Mouse (Mus musculus) hindbrain, embryonic 10.5 days (tissue): Measurements from ENCODE around the gene Prrc2b. TPM values are rescaled to one million over a fixed set of nuclear protein-coding genes. Genes with fewer than 3 reads are reported as not detected.

Source experiments
- DNase-seq: peaks from one replicate; pipeline ENCODE4 v3.0.0-alpha.2; 2017; ENCODE audit warnings: low spot score
- H3K27ac ChIP-seq: fragments of 300-500 bp; sonication (generic); 2 replicates; pipeline ENCODE4 v1.5.1; 2016; ENCODE audit warnings: mild to moderate bottlenecking, moderate library complexity
- H3K27me3 ChIP-seq: fragments of 300-500 bp; sonication (generic); 2 replicates; pipeline ENCODE4 v1.6.1; 2016; ENCODE audit warnings: mild to moderate bottlenecking; ENCODE audit not compliant: poor library complexity, insufficient read depth, severe bottlenecking
- H3K36me3 ChIP-seq: fragments of 300-500 bp; sonication (generic); 2 replicates; pipeline ENCODE4 v1.6.1; 2016; ENCODE audit warnings: mild to moderate bottlenecking, moderate library complexity
- H3K4me1 ChIP-seq: fragments of 300-500 bp; sonication (generic); replicated peaks from 2 replicates; pipeline ENCODE4 v1.6.1; 2016; ENCODE audit warnings: mild to moderate bottlenecking
- H3K4me3 ChIP-seq: fragments of 300-500 bp; sonication (generic); 2 replicates; pipeline ENCODE4 v1.5.1; 2016; ENCODE audit warnings: mild to moderate bottlenecking, moderate library complexity
- H3K9me3 ChIP-seq: fragments of 300-500 bp; sonication (generic); 2 replicates; pipeline ENCODE4 v1.6.1; 2016; ENCODE audit warnings: mild to moderate bottlenecking, moderate library complexity
- WGBS: fragments of 180-500 bp; shearing (Covaris S2); methylation state at CpG from one replicate; pipeline ENCODE4 v1.1.7; 2016; 5-methylcytosine and 5-hydroxymethylcytosine counted together
- polyA plus RNA-seq: library from polyadenylated mRNA; unstranded; fragments of >200 nt; fragmentation: Nextera tagmentation; extraction: Ambion mirVana; gene quantifications from 2 replicates; pipeline ENCODE4 v1.2.1, GENCODE M21; 2016

The Prrc2b gene
- polyA plus RNA-seq, 1 experiment from 2014 or later: 68.9 TPM

GRCm38 (mm10) chr2:32258887-32259533 lies 108.1 kb downstream of the Prrc2b start:
- DNase-seq: no peak
- H3K36me3 ChIP-seq: peaks cover 45% of the 10 kb centered on the region
- 68% methylated on average over 6 of the region's 6 CpGs for WGBS
- H3K9me3 ChIP-seq: no peaks in the 10 kb centered on the region
- H3K4me1 ChIP-seq: peaks cover 23% of the 10 kb centered on the region
- peak overlapping the region; percentile 90 for H3K4me3 ChIP-seq
- H3K27me3 ChIP-seq: no peaks in the 10 kb centered on the region
- H3K27ac ChIP-seq: peak overlapping the region; percentile 91

GRCm38 (mm10) chr2:32259657-32260417 lies 109.0 kb downstream of the Prrc2b start, which contains the start of gene Uck1:
Gene Uck1 (minus strand): TSS chr2:32260159.
- Histone ChIP-seq H3K27ac (peak within 1 kb of the TSS; percentile 91), H3K9me3 (no peaks in the 10 kb centered on the region), H3K27me3 (no peaks in the 10 kb centered on the region), H3K36me3 (peaks cover 37% of the 10 kb centered on the region), H3K4me3 (peak within 1 kb of the TSS; percentile 90), H3K4me1 (peaks cover 23% of the 10 kb centered on the region)
- DNase-seq: peak; percentile 90
- 2% methylated on average over 59 of the region's 59 CpGs for WGBS

GRCm38 (mm10) chr2:32260635-32261034 lies 109.8 kb downstream of the Prrc2b start:
- H3K36me3 ChIP-seq: peaks cover 31% of the 10 kb centered on the region
- WGBS: 23% methylated on average over 4 of the region's 4 CpGs
- H3K4me3 ChIP-seq: peak overlapping the region; percentile 90; the same call in 1 of the 2 replicates
- H3K4me1 ChIP-seq: peaks cover 23% of the 10 kb centered on the region
- no peaks in the 10 kb centered on the region for H3K9me3 ChIP-seq
- no peak overlapping the region for H3K27ac ChIP-seq
- peak; percentile 38 for DNase-seq
- H3K27me3 ChIP-seq: no peaks in the 10 kb centered on the region

GRCm38 (mm10) chr2:32275823-32276222 lies 124.9 kb downstream of the Prrc2b start:
- H3K9me3 ChIP-seq: no peaks in the 10 kb centered on the region
- WGBS: 85% methylated on average over 3 of the region's 3 CpGs
- no peak overlapping the region for H3K4me3 ChIP-seq
- H3K27me3 ChIP-seq: no peaks in the 10 kb centered on the region
- no peak for DNase-seq
- H3K36me3 ChIP-seq: peaks cover 43% of the 10 kb centered on the region
- H3K27ac ChIP-seq: no peak overlapping the region
- H3K4me1 ChIP-seq: no peaks in the 10 kb centered on the region

- H3K9me3 ChIP-seq: no peaks in the 10 kb centered on the region
- no peaks in the 10 kb centered on the region for H3K27me3 ChIP-seq
- 92% methylated on average over 2 of the region's 2 CpGs for WGBS
- H3K27ac ChIP-seq: no peak overlapping the region
- peaks cover 11% of the 10 kb centered on the region for H3K4me1 ChIP-seq
- H3K36me3 ChIP-seq: peaks cover 87% of the 10 kb centered on the region
- no peak for DNase-seq
- no peak overlapping the region for H3K4me3 ChIP-seq
Observed at GRCm38 (mm10) chr2:32282289-32282688, 131.4 kb downstream of the Prrc2b start.

- 89% methylated on average over 1 of the region's 1 CpGs for WGBS
Observed at GRCm38 (mm10) chr2:32282727-32283126, 131.8 kb downstream of the Prrc2b start.

GRCm38 (mm10) chr2:32283986-32284385 lies 133.1 kb downstream of the Prrc2b start:
- no peaks in the 10 kb centered on the region for H3K9me3 ChIP-seq
- no peak for DNase-seq
- H3K27ac ChIP-seq: no peak overlapping the region
- peaks cover 70% of the 10 kb centered on the region for H3K36me3 ChIP-seq
- no peak overlapping the region for H3K4me3 ChIP-seq
- whole genome bisulfite sequencing: 98% methylated on average over 3 of the region's 3 CpGs
- H3K27me3 ChIP-seq: no peaks in the 10 kb centered on the region
- H3K4me1 ChIP-seq: peaks cover 17% of the 10 kb centered on the region

More at GRCm38 (mm10) chr2:32282727-32283126, 131.8 kb downstream of the Prrc2b start:
- Histone ChIP-seq H3K36me3 (peaks cover 83% of the 10 kb centered on the region), H3K4me3 (no peak overlapping the region), H3K27ac (no peak overlapping the region), H3K27me3 (no peaks in the 10 kb centered on the region), H3K4me1 (peaks cover 11% of the 10 kb centered on the region), H3K9me3 (no peaks in the 10 kb centered on the region)
- DNase-seq: peak; percentile 48

Other genes with a start within 250 kb of the Prrc2b start
- 47.3 and 71.6 TPM in 2 replicates for gene Aif1l, start 200.9 kb upstream of the Prrc2b start, polyA plus RNA-seq
- gene Nup214, start 176.6 kb upstream of the Prrc2b start, polyA plus RNA-seq: 99.3 and 109 TPM in 2 replicates
- gene Fam78a, start 66.2 kb upstream of the Prrc2b start, polyA plus RNA-seq: 1.5 and 2.2 TPM in 2 replicates
- gene Plpp7, start 55.6 kb upstream of the Prrc2b start, polyA plus RNA-seq: 7.6 and 7.9 TPM in 2 replicates
- 27.1 and 27.2 TPM in 2 replicates for gene Pomt1, start 85.5 kb downstream of the Prrc2b start, polyA plus RNA-seq
- gene Uck1, start 109.1 kb downstream of the Prrc2b start, polyA plus RNA-seq: 77.2 and 83.0 TPM in 2 replicates
- 20.2 and 22.6 TPM in 2 replicates for gene Golga2, start 136.3 kb downstream of the Prrc2b start, polyA plus RNA-seq
- gene Swi5, start 137.0 kb downstream of the Prrc2b start, polyA plus RNA-seq: 488 and 544 TPM in 2 replicates
- 56.3 and 69.4 TPM in 2 replicates for gene Ciz1, start 201.2 kb downstream of the Prrc2b start, polyA plus RNA-seq
- gene Dnm1, start 202.3 kb downstream of the Prrc2b start, polyA plus RNA-seq: 12.3 and 17.0 TPM in 2 replicates
- 41.4 and 66.7 TPM in 2 replicates for gene 1110008P14Rik, start 230.9 kb downstream of the Prrc2b start, polyA plus RNA-seq
- gene Lcn2, start 237.2 kb downstream of the Prrc2b start, polyA plus RNA-seq: not detected in 2 replicates
- gene Ptges2, start 244.8 kb downstream of the Prrc2b start, polyA plus RNA-seq: 26.3 and 32.3 TPM in 2 replicates